Mouse (Mus musculus) cerebellum, adult 18-20 months (tissue): ENCODE results near the gene Ppp2r5c.

Experiments used
- DNase-seq, 2 experiments: peaks; one replicate each; pipeline ENCODE4 v3.0.0; 2021

The Ppp2r5c gene

DNA sequence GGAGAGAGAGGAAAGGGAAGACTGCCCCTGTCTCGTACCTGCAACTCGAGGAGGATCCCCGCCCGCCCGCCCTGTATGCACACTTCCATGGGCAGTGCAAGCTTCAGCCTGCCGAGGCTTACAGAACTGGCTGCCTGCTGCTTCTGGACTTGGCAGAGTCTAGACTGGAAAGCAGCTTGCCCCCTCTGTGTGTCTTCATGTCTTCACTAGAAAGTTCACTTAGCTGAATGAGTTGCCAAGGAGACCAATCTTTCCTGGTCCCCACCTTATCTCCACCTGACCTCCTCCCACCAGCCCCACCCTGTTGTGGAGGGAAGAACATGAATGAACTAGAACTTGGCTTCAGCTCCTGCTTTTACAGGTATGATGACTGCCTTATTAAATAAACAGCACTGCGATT, 66.0 kb downstream of the Ppp2r5c start:
- DNase-seq = peak in 1 of 2 experiments; percentile 52

DNA sequence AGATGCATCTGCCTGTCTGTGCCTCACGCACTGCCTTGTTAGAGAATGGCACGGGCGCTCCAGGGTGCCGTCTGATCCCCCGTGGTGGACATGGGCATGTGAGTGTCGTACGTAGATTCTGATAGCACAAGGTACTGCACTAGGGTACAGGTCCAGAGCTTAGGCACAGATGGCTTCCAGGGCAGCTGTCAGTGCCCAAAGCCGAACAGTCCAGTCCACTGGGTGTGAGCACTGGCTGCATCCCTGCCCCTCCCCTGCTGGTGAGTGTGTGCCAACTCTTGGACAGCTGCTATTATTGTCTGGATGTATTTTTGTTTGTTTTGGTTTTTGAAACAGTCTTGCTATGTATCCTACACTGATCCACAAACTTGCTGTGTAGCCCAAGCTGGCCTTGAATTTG, 68.8 kb downstream of the Ppp2r5c start:
- peak in 1 of 2 experiments; percentile 24 for DNase-seq

DNA sequence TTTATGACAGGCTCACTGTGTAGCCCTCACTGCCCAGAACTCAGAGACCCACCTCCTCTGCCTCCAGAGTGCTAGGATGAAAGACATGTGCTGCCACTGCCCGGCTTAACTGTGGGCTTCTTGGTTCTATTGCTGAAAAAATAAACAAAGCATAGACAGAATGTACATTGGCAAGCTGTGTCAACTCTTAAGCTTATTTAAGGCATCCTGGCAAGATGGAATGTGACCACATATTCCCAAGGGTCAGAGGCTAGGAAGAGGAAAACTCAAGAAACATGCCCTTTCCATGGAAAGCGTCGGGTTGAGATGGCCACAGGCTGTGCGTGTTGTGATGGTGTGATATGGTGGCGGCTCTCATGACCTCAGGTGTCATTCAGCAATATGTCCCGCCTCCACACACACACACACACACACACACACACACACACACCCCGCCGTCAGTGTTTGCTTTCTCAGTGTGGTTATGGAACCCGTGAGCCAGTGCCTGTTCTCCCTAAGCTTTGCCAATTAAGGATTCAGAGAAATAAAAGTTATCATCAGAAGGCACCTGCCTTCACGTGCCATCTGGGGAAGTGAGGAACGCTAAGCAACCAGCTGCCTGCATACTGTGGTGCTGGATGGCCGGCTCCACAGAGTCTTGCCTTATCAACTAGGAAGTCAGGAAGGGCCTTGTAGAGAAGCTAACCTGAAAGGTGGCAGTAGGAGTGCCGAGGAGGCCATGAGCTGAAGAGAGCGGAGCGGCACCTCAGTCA, 73.5 kb downstream of the Ppp2r5c start:
- DNase-seq = no peak

DNA sequence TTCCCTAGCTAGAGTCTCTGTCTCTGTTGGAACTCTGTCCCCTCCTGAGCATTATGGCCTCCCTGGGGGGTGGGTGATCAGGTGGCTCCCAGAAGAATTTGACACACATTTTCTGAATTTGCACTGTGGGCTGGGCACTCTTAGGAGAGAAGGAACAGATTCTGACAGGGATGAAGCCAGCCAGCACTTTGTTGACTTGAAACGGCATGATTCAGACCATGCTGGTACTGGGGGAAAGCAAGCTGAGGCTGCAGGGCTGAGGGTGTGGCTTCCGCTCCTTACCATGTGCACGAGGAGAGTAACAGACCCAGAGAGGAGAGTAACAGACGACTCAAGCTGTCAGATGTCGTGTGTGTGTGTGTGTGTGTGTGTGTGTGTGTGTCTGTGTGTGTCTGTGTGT, 76.6 kb downstream of the Ppp2r5c start:
- no peak for DNase-seq

DNA sequence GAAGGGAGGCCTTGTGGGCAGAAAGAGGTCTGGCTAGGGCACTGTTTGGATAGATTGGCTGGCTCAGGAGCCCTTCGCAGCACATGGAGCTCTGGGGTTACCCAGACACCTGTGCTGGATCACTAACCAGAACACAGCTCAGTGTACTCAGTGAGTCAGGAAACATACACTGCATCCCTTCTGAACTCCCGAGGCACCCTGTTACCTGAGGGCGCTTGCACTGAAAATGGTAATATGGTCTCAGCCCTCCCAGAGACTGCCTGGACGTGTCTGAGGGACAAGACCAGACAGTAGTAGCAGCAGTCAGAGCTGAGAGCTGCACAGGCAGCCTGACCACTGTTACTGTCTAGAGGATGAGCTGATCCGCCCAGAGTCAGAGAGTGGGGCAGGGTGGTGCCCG, 85.8 kb downstream of the Ppp2r5c start:
- DNase-seq = no peak

DNA sequence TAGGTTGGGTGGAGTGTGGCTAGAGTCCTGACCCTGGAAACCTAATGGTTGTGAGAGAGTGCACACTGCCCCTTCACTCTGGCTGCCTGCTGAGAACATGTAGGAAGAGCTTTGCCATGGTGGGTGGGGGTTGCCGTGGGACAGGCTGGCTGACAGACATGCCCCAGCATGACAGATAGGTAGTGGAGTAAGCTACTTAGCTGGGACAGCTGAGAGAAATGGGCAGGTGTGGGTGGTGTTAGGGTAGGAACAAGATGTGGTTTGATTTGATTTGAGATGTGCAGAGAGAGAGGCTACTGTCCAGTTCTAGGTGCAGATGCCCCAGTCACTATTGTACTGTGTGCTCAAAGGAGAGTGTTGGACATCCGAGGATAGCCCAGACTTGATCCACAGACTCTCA, 86.2 kb downstream of the Ppp2r5c start:
- no peak for DNase-seq

DNA sequence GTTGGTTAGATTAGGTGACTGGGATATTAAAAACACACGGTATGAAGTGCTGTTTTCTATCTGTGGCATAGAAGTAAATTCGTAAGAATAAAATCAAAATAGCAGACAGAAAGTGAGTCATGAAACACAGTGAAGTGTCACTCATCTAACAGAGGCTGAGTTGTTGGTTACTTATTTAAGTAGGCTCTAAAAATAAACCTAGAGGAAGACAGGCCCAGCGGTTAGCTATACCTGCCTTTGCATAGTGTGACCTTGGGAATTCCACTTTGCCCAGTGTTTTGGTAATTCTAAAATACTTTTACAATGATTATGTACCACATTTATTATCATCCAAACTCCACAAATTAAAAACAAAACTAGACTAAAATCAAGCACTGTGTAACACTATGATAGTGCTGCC, 86.9 kb downstream of the Ppp2r5c start:
- DNase-seq = no peak

DNA sequence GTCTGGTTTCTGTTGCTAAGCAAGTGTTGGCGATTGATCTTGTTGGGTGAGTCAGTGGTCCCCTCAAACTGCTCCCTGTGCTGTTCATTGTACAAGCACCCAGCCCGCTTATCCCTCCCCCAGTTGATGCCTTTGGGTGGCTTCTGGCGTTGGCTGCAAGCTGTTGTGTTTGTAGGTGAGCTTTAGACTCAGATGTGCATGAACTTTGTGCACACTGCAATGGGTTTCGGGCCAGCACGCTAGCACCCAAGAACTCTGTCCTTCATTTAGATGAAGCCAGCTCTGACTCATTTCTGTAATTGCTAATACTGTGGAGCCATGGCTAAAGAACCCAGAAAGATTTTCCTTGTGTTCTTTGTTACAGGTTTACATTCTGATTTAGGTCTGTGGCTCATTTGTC, 88.4 kb downstream of the Ppp2r5c start:
- DNase-seq = no peak

DNA sequence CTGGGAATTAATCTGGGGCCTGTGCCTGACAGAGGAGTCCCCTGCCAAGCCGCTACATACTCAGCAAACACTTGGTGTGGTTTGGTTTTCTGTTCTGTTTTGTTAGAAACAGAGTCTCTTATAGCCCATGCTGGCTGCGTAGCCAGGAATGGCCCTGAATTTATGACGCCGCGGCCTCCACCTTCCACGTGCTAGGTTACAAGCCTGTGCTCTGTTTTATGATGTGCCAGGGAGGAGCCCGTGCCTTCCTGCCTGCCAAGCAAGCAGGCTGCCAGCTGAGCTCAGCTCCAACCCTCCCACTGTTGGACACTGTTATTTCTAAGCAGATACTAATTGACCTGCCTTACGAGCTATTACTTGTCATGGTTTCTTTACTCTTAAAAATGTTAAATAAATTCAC, 90.8 kb downstream of the Ppp2r5c start:
- DNase-seq = peak; percentile 45 to 56

DNA sequence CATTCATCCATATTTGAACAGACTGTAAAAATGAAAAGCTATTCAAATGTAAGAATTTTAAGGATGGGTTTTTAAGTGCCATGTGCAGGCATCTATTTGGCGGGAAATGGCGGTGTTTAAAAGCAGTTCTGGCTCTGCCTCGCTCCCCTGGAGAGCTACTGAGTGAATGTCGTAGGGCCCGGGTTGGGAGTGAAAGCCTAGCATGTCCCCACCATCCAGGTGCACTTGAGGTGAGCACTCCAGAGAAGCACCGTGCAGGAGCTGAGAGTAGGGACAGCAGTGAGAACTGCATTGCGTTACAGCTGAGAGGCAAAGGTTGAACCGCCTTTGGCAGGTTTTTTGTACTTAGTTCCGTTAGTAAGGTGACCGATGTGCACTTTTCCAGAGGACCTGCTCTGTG, 92.4 kb downstream of the Ppp2r5c start:
- no peak for DNase-seq

DNA sequence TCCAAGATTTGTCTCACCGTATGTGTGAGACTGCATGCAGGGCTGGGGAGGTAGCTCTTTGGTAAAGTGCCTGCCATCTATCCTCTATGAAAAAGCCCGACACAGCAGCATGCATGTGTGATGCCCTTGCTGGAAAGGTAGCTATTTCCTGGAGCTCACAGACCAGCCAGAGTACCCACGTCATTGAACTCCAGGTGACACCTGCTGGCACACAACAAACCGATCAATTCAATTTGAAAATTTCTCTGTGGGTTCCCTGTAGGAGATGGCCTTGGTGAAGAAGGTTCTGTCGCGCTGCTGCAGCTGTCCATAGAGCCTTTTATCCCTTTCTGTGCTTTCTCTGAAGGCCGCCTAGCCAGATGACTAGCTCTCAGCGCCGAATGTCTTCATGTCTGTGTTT, 92.9 kb downstream of the Ppp2r5c start:
- no peak for DNase-seq

DNA sequence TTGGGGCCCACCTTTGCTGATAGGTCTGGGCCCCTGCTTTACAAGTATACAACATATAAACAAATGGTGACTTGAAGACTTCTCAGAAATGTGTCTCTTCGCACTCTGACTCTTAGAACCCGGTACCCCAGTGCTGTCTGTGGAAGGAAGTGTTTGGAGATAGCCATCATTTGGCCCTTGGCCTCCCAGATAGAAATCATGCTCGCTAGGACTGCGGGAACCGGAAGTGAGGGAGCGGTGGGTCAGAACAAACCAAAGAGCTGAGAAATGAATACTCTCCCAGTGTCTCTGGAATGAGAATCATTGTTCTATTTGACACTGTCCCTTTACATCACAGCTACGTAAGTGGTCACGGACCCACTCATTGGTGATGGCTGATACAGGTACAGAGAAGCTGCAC, 93.4 kb downstream of the Ppp2r5c start:
- no peak for DNase-seq

DNA sequence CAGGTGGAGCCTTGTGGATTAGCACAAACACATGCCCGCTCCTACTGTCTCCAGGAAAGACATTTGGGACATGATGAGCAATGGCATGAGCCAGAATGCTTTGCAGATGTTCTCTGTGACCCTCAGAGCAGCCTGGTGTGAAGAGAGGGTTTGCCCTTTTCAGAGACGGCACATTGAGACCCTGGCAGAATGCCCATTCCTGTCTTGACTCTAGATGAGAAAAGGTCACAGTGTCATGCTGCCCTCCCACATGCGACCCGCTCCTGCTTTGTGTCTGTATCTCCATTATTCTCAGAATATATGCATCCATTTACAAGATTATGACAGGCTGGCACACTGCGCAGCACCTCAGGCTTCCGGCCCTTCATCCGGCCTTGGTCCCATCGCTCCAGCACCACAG, 94.1 kb downstream of the Ppp2r5c start:
- DNase-seq = no peak

DNA sequence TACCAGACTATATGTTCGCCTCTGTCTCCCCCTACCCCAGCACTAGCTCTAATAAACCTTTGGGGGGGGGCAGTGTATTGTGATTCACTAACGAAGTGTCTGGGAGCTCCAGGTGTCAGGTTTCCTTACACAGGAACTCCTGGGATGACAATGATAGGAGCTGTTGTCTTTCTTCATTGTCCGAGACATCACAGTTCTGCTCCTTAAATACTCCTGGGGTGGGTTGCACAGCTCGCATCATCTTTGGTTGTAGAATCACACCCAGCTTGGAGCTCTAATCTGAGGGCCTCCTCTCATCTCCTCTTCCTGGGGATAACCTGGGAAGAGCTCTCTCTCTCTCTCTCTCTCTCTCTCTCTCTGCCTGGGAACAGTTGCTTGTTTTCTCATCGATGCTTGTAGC, 94.6 kb downstream of the Ppp2r5c start:
- no peak for DNase-seq

DNA sequence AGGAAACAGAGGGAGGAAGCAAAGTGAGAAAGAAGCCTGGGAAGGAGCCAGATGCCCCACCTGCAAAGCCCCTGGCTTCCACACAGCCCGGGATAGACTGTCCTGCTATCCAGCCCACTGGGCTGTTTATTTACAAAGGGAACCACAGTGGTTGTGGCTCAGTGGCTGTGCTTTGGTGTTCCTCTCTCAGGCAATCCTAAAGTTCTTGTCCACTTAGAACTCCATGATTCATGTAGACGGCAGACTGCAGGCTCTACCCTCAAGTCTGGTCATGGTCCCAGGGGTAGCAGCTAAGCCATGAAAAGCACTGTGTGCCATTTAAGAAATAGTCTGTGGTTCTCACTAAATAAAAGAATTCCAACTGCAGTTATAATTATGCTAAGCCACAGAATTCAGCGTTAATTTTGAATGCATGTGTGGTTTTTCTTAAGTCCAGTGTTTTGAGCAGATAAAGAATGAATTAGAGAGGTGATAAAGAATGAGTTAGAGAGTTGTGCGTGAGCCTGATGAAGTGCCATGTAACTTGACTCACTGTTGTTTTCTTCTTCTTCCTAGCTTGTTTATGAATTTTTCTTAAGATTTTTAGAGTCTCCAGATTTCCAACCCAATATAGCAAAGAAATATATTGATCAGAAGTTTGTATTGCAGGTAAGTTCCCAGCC, 98.3 kb downstream of the Ppp2r5c start:
- no peak for DNase-seq

DNA sequence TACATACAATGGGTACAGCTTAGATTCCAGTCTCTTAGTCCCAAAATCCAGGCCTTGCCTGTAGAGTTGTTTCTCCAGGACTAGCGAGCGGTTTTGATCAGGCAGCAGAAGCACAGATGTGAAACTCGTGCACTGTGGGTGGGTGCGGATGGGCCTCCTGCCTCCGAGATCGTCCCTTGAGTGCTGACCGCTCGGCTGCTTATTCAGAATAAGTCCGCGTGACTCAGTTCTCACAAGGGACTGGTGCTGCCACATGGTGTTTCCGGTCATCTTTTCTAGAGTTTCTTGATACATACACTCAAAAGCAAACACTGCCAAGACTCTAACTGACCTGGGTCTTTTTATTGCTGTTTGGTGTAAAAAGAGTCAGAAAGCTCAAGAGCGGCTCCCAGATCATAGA, 100.7 kb downstream of the Ppp2r5c start:
- no peak for DNase-seq

DNA sequence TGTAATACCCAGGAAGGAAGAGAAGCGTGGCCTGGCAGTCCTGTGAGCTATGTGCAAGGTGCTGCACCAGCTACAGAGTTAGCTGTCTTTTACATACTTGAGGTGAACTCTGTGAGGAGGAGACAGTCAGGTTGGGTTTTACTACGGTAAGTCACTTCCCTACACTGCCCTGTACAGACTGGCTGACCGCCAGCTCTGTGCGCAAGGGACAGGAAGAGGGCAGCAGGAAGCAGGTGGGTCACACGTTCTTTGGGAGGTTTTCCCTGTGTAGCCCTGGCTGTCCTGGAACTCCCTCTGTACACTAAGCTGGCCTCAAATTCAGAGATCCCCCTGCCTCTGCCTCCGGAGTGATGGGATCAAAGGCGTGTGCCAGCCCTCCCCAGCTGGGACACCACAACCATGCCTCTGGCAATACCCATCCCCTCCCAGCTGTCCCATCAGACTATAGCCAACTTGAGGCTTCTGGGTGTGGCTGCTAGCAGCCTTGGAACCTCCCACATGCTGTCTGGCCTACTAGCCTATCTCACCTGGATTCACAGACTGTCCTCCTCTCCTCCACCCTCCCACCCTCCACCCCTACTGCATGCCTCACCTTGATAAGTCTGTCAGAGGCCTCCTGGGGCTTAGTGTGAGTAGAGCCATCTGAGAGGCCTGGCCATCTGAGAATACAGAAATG, 102.7 kb downstream of the Ppp2r5c start:
- no peak for DNase-seq

DNA sequence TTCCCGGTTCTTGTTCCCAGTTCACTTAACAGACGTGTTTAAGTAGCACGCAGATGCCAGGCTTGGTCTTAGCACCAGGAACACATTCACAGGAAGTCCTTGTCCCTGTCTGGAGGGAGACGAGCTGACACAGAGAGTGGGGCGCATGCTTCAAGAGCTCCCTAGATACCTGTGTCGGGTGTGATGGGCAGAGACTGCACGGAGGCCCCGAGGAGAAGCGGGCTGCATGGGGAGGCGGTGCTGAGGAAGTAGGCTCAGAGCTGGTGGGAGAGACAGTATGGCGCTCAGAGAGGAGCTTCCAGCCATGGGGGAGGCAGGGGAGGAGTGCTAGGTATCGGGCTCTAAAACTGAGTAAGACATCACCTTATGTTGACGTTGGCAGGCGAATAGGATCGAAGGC, 103.4 kb downstream of the Ppp2r5c start:
- DNase-seq = no peak

DNA sequence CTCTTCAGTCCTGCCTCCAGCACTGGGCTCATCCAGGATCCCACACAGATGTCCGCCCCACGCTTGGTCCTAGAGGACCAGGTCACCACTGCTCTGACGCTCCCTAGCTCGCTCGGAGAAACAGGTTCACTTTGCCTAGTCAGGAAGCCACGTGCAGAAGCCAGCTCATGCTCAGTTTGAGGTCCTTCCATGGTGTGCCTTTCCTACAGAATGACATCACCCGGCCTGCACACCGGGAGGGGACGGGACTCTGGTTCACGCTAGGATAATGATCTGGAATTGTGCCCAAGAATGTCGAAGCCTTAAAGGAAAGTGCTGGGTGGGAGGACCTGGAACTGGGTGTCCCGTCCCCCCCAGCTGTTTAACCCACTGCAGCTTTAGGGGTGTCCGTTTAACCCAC, 105.2 kb downstream of the Ppp2r5c start:
- DNase-seq = no peak

DNA sequence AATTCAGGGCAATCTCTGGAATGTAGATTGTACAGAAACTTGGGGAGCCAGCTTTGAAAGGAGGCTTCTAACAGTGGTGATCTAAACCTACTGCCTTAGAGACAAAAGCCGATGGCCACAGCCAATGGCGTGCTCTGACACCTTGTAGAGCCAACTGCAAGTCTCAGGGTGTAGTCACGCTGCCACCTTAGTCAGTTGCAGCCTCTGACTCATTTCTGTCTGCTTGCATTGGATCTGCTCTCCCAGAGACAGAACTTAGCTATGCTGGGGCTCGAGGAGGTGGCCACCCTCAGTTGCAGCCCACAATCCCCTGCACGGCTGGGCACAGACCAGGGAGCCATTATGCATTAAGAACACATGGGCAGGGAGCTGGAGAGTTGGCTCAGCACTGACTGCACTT, 106.4 kb downstream of the Ppp2r5c start:
- DNase-seq = no peak

DNA sequence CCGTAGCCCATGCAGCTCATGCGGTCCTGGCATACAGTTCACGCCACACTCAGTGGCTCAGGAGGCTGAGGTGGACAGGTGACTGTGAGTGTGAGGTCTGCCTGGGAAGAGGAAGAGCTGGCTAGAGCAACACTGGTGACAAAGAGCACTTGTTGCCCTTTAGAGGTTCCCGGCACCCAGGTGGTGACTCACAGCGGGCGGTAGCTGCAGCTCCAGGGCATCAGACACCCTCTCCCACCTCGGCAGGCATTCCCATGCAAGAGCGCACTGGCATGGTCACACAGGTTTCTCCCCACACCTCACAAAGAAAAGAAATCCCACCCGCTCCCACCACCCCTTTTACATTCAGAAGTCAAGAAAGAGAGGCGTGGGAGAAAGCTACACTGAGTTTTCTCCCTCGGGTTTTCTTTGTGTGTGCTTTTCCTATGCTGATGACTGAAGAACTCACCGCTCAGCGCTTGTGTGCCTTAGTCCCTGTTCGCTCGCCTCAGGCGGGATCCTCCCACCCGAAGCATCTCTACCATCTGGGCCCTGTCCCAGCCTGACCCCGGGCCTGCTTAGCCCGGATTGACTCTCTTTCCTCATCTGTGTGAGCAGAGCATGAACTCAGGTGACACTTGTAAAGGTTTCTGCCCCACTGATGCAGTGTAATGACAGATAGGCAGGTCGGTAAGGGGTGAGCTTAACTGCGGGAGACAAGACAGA, 108.8 kb downstream of the Ppp2r5c start:
- DNase-seq = no peak

DNA sequence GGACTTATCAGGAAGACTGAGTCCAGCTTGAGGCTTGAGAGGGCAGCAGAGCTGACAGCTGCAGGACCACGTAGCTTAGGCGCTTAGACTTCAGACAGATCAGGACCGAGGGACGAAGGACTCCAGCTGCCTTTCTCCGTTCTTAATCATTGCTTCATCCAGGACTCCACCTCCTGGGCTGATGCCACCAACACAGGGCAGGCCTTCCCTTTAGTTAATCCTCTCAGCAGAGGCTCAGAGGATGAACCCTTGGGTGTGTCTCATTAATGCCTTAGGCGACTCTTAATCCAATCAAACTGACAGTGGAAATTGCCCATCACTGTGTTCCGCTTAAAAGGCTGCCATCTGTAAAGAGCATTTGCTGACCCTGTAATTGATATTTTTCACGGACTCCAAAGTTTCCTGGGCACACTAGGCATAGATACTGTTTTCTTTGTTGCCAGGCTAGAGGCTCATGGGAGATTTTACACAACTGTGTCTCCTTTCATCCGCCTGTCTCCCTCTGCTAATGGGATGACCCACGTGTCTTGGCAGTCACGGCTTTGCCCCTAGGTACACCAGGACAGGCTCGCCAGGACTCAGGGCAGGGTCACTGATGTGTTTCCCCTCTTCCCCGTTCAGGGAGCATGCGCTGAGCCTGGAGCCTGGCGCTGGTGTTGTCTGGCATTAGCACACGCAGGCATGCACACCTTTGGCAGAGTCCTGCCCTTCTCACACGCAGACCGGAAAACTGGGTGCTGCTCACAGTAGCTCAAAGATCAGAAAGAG, 110.1 kb downstream of the Ppp2r5c start:
- no peak for DNase-seq

DNA sequence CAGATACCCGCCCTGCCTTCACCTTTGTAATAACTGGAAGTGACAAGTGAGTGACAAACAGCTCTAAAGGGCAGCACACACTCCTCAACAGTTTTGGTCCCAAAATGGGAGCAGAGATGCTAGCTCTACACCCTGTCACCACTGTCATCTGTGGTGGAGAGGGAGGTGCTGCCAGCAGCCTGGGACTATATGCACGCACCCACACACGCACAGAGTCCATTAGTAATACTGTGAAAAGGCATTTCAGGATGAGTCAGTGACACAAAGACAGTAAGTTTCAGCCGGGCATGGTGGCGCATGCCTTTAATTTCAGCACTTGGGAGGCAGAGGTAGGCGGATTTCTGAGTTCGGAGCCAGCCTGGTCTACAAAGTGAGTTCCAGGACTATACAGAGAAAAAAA, 111.3 kb downstream of the Ppp2r5c start:
- no peak for DNase-seq
